Mouse (Mus musculus): ENCODE results near the gene Il10rb. TPM values are rescaled to one million over a fixed set of nuclear protein-coding genes. Genes with fewer than 3 reads are reported as not detected.

Il10rb gene
- polyA plus RNA-seq, 1 experiment from 2014 or later: 7.7 TPM

DNA sequence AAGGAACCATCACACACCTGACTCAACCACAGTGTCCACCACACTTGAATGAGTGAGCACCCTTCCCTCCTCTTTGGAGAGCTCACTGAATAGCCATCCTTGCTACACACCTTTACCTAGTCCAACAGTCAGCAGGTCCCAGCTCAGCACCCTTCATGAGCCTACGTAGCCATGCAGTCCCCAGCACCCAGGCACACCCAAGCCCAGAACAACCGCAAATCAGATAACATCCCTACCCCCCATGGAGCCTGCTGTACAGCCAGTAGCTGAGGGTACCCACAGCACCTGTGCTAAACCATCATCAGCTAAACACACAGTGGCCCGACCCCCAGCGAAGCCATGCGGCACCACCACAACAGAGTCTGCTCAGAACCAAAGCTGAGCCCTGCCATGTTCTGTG is 42.1 kb downstream of the Il10rb start:
- H3K4me2 ChIP-seq (ENCODE audit: low read length): no peak overlapping the region
- no peak overlapping the region for H3K27ac ChIP-seq (ENCODE audit: low read depth, low read length)
- 93% methylated on average over 5 of the region's 5 CpGs for WGBS
- no peaks in the 10 kb centered on the region for H3K4me1 ChIP-seq (ENCODE audit: control insufficient read depth, insufficient read depth, low read length)
- H3K36me3 ChIP-seq (ENCODE audit: control insufficient read depth, insufficient read depth, low read length): no peaks in the 10 kb centered on the region
- DNase-seq (ENCODE audit: low spot score) (no peak), ATAC-seq (no peak)
- H3K4me3 ChIP-seq (ENCODE audit: low read depth, low read length): no peak overlapping the region
- H3K9ac ChIP-seq (ENCODE audit: low read length): no peak overlapping the region
- H3K9me3 ChIP-seq (replicated peaks; ENCODE audit: control insufficient read depth, low read length): no peaks in the 10 kb centered on the region
- no peaks in the 10 kb centered on the region for H3K27me3 ChIP-seq (replicated peaks; ENCODE audit: control insufficient read depth, insufficient read depth, low read length)

DNA sequence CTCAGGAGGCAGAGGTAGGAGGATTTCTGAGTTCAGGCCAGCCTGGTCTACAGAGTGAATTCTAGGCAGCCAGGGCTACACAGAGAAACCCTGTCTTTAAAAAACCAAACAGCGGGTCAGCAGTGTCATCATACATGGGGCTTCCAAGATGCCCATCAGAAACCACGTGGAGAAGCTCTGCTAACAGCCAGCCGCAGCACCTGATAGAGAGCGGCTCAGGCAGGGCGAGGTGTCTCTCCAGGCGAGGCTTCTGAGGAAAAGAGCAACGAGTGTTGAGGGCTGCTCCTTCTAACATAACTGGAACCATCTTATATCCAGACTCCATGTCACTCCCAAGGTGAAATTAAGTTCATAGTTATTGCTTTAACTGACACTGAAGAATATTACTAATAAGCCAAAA is 42.9 kb downstream of the Il10rb start:
- no peaks in the 10 kb centered on the region for H3K36me3 ChIP-seq (ENCODE audit: control insufficient read depth, insufficient read depth, low read length)
- no peak for ATAC-seq
- H3K4me2 ChIP-seq (ENCODE audit: low read length): no peak overlapping the region
- 87% methylated on average over 7 of the region's 7 CpGs for WGBS
- no peak for DNase-seq (ENCODE audit: low spot score)
- H3K9ac ChIP-seq (ENCODE audit: low read length): no peak overlapping the region
- no peak overlapping the region for H3K4me3 ChIP-seq (ENCODE audit: low read depth, low read length)
- no peak overlapping the region for H3K27ac ChIP-seq (ENCODE audit: low read depth, low read length)
- H3K4me1 ChIP-seq (ENCODE audit: control insufficient read depth, insufficient read depth, low read length): no peaks in the 10 kb centered on the region
- H3K9me3 ChIP-seq (replicated peaks; ENCODE audit: control insufficient read depth, low read length): no peaks in the 10 kb centered on the region
- no peaks in the 10 kb centered on the region for H3K27me3 ChIP-seq (replicated peaks; ENCODE audit: control insufficient read depth, insufficient read depth, low read length)

GRCm38 (mm10) chr16:91450137-91451064 is 44.4 kb downstream of the Il10rb start:
- DNase-seq (ENCODE audit: low spot score): no peak
- Histone ChIP-seq H3K9ac (ENCODE audit: low read length) (no peak overlapping the region), H3K27me3 (replicated peaks; ENCODE audit: control insufficient read depth, insufficient read depth, low read length) (no peaks in the 10 kb centered on the region), H3K4me2 (ENCODE audit: low read length) (no peak overlapping the region), H3K9me3 (replicated peaks; ENCODE audit: control insufficient read depth, low read length) (no peaks in the 10 kb centered on the region), H3K36me3 (ENCODE audit: control insufficient read depth, insufficient read depth, low read length) (no peaks in the 10 kb centered on the region), H3K27ac (ENCODE audit: low read depth, low read length) (no peak overlapping the region), H3K4me3 (ENCODE audit: low read depth, low read length) (no peak overlapping the region), H3K4me1 (ENCODE audit: control insufficient read depth, insufficient read depth, low read length) (no peaks in the 10 kb centered on the region)
- WGBS: 84% methylated on average over 12 of the region's 12 CpGs
- no peak for ATAC-seq

- H3K4me1 ChIP-seq (ENCODE audit: control insufficient read depth, insufficient read depth, low read length): no peaks in the 10 kb centered on the region
- H3K27me3 ChIP-seq (replicated peaks; ENCODE audit: control insufficient read depth, insufficient read depth, low read length): no peaks in the 10 kb centered on the region
- no peaks in the 10 kb centered on the region for H3K36me3 ChIP-seq (ENCODE audit: control insufficient read depth, insufficient read depth, low read length)
- H3K27ac ChIP-seq (ENCODE audit: low read depth, low read length): no peak overlapping the region
- no peak overlapping the region for H3K4me3 ChIP-seq (ENCODE audit: low read depth, low read length)
- H3K9me3 ChIP-seq (replicated peaks; ENCODE audit: control insufficient read depth, low read length): no peaks in the 10 kb centered on the region
- 98% methylated on average over 2 of the region's 2 CpGs for WGBS
- no peak overlapping the region for H3K4me2 ChIP-seq (ENCODE audit: low read length)
- ATAC-seq (no peak), DNase-seq (ENCODE audit: low spot score) (no peak)
- H3K9ac ChIP-seq (ENCODE audit: low read length): no peak overlapping the region
Measured at GRCm38 (mm10) chr16:91451949-91452348, 46.0 kb downstream of the Il10rb start.

- H3K36me3 ChIP-seq (ENCODE audit: control insufficient read depth, insufficient read depth, low read length): no peaks in the 10 kb centered on the region
- no peak overlapping the region for H3K27ac ChIP-seq (ENCODE audit: low read depth, low read length)
- H3K9ac ChIP-seq (ENCODE audit: low read length): no peak overlapping the region
- 79% methylated on average over 6 of the region's 6 CpGs for WGBS
- H3K27me3 ChIP-seq (replicated peaks; ENCODE audit: control insufficient read depth, insufficient read depth, low read length): no peaks in the 10 kb centered on the region
- H3K4me3 ChIP-seq (ENCODE audit: low read depth, low read length): no peak overlapping the region
- DNase-seq (ENCODE audit: low spot score) (no peak), ATAC-seq (no peak)
- no peak overlapping the region for H3K4me2 ChIP-seq (ENCODE audit: low read length)
- H3K4me1 ChIP-seq (ENCODE audit: control insufficient read depth, insufficient read depth, low read length): no peaks in the 10 kb centered on the region
- H3K9me3 ChIP-seq (replicated peaks; ENCODE audit: control insufficient read depth, low read length): no peaks in the 10 kb centered on the region
Measured at GRCm38 (mm10) chr16:91452363-91452896, 46.5 kb downstream of the Il10rb start.

DNA sequence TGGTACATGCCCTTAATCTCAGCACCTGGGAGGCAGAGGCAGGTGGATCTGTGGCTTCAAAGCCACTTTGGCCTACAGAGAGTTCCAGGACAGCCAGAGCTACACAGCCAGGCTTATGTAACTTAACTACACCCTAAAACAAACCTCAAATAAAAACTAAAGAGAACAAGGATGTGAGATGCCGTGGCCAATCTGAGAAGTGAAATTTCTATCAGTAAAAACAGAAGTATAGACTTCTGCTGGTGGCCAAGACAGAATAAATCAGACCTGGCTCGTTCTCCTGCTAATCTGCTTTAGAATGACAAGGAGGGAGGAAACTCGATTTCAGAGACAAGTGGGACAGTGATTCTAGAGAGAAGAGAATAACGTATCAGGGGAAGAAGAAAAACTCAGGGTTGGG is 49.9 kb downstream of the Il10rb start:
- Histone ChIP-seq H3K4me1 (ENCODE audit: control insufficient read depth, insufficient read depth, low read length) (peaks cover 3% of the 10 kb centered on the region; the same call in 1 of the 2 replicates), H3K27ac (ENCODE audit: low read depth, low read length) (no peak overlapping the region), H3K4me2 (ENCODE audit: low read length) (no peak overlapping the region), H3K9ac (ENCODE audit: low read length) (no peak overlapping the region), H3K36me3 (ENCODE audit: control insufficient read depth, insufficient read depth, low read length) (no peaks in the 10 kb centered on the region), H3K4me3 (ENCODE audit: low read depth, low read length) (no peak overlapping the region), H3K9me3 (replicated peaks; ENCODE audit: control insufficient read depth, low read length) (no peaks in the 10 kb centered on the region), H3K27me3 (replicated peaks; ENCODE audit: control insufficient read depth, insufficient read depth, low read length) (no peaks in the 10 kb centered on the region)
- ATAC-seq (no peak), DNase-seq (ENCODE audit: low spot score) (no peak)
- WGBS: 76% methylated on average over 4 of the region's 4 CpGs

DNA sequence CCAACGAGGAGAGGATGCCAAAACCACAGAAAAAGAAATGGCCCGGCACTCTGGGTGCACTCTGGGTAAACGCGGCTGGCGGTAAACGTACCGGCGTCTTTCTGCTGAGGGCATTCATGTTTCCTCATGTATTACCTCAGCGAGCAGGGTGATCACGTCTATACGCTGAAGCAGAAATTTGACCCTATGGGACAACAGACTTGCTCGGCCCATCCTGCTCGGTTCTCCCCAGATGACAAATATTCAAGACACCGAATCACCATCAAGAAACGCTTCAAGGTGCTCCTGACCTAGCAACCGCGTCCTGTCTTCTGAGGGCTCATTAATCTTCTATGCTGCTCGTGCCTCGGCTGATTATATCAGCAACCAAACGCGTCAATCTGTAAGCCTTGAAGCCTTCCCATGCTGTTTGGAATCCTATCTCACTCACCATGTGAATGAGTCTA is 52.4 kb downstream of the Il10rb start:
- Histone ChIP-seq H3K9ac (ENCODE audit: low read length) (no peak overlapping the region), H3K9me3 (replicated peaks; ENCODE audit: control insufficient read depth, low read length) (no peaks in the 10 kb centered on the region), H3K27ac (ENCODE audit: low read depth, low read length) (no peak overlapping the region), H3K4me3 (ENCODE audit: low read depth, low read length) (no peak overlapping the region), H3K27me3 (replicated peaks; ENCODE audit: control insufficient read depth, insufficient read depth, low read length) (no peaks in the 10 kb centered on the region), H3K4me2 (ENCODE audit: low read length) (no peak overlapping the region), H3K4me1 (ENCODE audit: control insufficient read depth, insufficient read depth, low read length) (peaks cover 3% of the 10 kb centered on the region; the same call in 1 of the 2 replicates), H3K36me3 (ENCODE audit: control insufficient read depth, insufficient read depth, low read length) (no peaks in the 10 kb centered on the region)
- no peak for DNase-seq (ENCODE audit: low spot score)
- WGBS: 69% methylated on average over 21 of the region's 21 CpGs
- no peak for ATAC-seq

DNA sequence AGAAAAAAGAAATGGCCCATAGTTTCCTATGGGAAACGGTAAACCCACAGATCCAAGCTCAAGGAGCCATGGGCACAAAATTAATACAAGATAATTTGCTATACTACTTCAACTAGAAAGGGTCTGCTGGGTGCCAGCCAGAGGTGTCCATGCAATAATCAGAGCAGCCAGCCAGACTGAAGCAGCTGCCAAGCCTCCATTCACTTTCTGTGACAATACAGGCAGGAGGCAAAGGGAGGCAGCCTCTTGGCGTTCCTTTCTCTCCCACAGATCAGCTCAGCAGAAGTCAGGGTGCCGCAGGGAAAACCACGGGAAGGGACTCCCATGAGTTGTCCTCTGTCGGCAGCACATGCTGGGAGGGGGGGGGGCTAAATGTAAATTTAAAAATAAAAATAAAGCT is 53.0 kb downstream of the Il10rb start:
- ATAC-seq (peak; percentile 80), DNase-seq (ENCODE audit: low spot score) (peak; percentile 85)
- no peak overlapping the region for H3K9ac ChIP-seq (ENCODE audit: low read length)
- H3K9me3 ChIP-seq (replicated peaks; ENCODE audit: control insufficient read depth, low read length): no peaks in the 10 kb centered on the region
- no peak overlapping the region for H3K27ac ChIP-seq (ENCODE audit: low read depth, low read length)
- 11% methylated on average over 5 of the region's 5 CpGs for WGBS
- peaks cover 3% of the 10 kb centered on the region; the same call in 1 of the 2 replicates for H3K4me1 ChIP-seq (ENCODE audit: control insufficient read depth, insufficient read depth, low read length)
- H3K4me2 ChIP-seq (ENCODE audit: low read length): no peak overlapping the region
- no peaks in the 10 kb centered on the region for H3K27me3 ChIP-seq (replicated peaks; ENCODE audit: control insufficient read depth, insufficient read depth, low read length)
- no peak overlapping the region for H3K4me3 ChIP-seq (ENCODE audit: low read depth, low read length)
- H3K36me3 ChIP-seq (ENCODE audit: control insufficient read depth, insufficient read depth, low read length): no peaks in the 10 kb centered on the region

DNA sequence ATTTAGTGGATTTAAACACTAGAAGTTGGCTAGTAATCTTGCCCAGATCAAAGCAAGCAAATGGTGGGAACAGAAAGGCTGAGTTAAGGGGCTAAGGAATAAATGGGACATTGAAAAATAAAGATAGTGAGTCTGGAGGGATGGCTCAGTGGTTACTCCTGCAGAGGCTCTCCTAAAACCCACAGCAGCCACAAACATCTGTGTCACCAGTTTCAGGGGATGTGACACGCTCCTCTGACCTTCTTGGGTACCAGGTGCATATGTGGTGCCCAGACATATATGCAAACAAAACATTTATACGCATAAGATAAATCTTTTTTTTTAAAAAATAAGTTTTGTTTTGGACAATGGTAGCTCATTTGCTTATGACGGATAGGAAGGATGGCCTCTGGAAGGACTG is 53.4 kb downstream of the Il10rb start:
- peaks cover 3% of the 10 kb centered on the region; the same call in 1 of the 2 replicates for H3K4me1 ChIP-seq (ENCODE audit: control insufficient read depth, insufficient read depth, low read length)
- H3K4me2 ChIP-seq (ENCODE audit: low read length): no peak overlapping the region
- DNase-seq (ENCODE audit: low spot score) (no peak), ATAC-seq (no peak)
- 89% methylated on average over 3 of the region's 3 CpGs for WGBS
- no peak overlapping the region for H3K27ac ChIP-seq (ENCODE audit: low read depth, low read length)
- H3K9me3 ChIP-seq (replicated peaks; ENCODE audit: control insufficient read depth, low read length): no peaks in the 10 kb centered on the region
- H3K9ac ChIP-seq (ENCODE audit: low read length): no peak overlapping the region
- H3K4me3 ChIP-seq (ENCODE audit: low read depth, low read length): no peak overlapping the region
- no peaks in the 10 kb centered on the region for H3K36me3 ChIP-seq (ENCODE audit: control insufficient read depth, insufficient read depth, low read length)
- H3K27me3 ChIP-seq (replicated peaks; ENCODE audit: control insufficient read depth, insufficient read depth, low read length): no peaks in the 10 kb centered on the region
